Mouse (Mus musculus): ENCODE results near the gene Ltbp3.
A peak's percentile ranks its signal among the peaks of the same experiment; 100 is the strongest.

Gene Ltbp3

GRCm38 (mm10) chr19:5806051-5806808 lies 65.5 kb downstream of the Ltbp3 start:
- no peak for DNase-seq (ENCODE audit: low spot score)

GRCm38 (mm10) chr19:5806809-5807205 lies 66.1 kb downstream of the Ltbp3 start:
- DNase-seq (ENCODE audit: low spot score): peak; percentile 30

- no peak for DNase-seq (ENCODE audit: low spot score)
These were observed 67.0 kb downstream of the Ltbp3 start for GRCm38 (mm10) chr19:5807740-5808139.
